Mouse (Mus musculus) right cerebral cortex, adult 2 months (tissue): ENCODE data around the gene Ror1.
A peak's percentile ranks its signal among the peaks of the same experiment; 100 is the strongest.

Experiments
- DNase-seq, 2 experiments: peaks; one replicate each; pipeline ENCODE4 v3.0.0; 2021 to 2022; ENCODE audit warnings: low spot score in 2 of 2

Gene Ror1

DNA sequence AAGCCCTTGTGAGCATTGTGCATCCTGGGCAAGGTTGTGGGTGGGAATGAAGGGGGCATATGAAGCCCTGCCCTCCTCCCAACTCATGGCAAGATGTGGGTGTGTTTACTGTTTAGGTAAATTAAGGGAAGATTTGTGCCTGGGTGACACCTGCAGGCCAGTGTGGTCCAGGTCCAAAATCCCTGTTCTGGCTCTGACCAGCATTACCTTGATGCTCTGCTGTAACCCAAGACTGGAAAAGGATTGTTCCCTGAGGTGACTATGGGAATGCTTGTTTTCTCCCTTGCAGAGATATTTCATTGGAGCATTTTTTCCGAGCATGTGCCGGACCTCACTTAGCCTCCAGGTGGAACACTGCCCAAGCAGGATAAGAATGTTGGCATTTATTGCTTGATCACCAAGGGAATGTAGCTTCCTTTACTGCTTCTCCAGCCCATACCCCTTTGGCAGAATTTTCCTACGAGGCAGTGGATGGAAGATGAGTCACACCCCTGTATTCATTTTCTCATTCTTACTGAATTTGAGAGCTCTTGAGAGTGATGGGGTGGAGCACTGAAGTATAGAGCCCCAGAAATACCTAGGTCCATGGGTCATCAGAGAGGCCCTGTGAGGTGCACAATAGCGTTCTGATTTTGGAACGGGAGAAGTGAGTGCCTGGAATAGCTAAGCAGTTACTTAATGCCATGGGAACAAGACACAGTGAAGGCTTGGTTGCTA, 290.8 kb downstream of the Ror1 start:
- DNase-seq, result no peak

DNA sequence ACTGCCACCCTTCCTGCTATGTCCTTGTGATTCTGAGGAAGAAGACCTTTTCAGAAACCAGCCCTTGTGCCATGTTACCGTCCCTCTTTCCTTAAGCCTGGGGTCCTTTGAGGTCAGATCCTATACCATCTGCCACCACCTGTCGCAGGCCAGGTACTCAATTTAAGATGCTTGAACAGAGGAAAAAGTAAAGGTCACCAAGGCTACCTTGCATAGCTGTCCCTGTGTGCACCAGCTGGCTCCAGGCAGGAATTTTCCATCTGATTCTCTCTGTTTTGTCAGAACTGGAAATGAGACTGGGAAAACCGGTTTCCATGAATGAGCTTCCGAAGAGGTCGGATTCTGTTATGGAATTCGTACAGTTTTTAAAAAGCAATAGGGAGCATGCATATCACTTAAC, 294.8 kb downstream of the Ror1 start:
- DNase-seq, result no peak

DNA sequence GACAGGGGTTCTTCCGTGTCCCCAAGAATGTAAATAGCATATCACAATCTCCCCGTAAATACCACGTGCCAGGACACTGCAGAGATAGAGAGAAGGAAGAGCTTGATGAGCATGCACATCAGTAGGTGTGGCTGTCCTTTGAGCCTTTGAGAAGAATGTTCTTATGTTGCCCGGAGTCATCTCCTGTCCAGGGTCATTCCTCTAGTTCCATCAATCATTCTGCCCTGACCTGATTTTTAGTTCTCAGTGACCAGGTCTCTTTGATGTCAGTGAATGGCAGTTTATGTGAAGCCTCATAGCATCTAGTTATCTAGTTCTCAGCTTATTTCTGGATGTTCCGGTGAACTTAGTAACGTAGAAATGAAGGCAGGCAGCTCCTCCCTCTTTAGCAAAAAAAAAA, 295.4 kb downstream of the Ror1 start:
- DNase-seq, result no peak

DNA sequence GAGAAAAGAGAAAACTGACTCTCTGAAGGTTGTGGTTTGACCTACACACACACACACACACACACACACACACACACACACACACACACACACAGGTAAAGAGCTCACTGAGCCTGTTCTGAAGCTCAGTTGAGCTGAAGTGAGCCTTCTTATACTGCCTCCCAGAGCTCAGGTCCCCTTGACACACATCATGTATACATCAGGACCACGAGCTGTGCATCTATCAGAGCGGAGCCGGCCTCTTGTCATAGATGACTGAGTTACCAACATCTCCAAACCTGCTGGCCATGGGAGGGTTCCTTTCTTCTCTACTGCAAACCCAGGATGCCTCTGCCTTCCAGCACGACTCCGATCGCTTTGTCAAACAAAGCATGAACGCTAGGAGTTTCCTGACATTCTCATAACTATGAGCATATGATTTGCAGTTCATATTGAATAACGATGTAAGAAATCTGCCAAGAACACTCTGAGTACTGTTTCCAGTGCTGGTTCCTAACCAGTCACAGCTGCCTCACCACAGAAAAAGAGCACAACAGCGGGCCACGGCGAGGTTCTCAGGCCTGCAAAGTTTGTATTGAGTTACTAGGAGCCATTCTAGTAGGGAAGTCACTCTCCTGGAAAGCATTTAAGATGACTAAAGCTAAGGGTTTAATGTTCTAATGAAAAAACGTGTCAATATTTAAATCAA, 297.9 kb downstream of the Ror1 start:
- DNase-seq, result no peak

DNA sequence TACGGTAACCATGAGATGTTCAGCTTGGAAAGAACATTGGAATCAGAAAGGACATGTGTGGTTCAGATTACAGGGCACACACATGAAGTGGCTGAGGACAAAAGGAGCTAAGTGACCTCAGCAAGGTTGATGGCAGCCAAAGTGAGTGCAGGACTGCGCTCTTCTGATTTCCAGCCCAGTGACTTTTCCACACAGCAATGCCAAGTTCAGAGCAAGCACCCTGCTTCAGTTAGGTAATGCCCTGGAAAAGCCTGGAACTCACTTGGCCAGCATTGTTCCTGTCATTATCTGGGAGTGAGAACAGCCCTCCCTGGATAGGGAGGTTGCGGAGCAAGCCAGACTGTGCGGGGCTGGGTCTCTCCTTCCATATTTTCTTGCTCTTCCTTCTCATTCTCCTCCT, 299.8 kb downstream of the Ror1 start:
- no peak for DNase-seq

DNA sequence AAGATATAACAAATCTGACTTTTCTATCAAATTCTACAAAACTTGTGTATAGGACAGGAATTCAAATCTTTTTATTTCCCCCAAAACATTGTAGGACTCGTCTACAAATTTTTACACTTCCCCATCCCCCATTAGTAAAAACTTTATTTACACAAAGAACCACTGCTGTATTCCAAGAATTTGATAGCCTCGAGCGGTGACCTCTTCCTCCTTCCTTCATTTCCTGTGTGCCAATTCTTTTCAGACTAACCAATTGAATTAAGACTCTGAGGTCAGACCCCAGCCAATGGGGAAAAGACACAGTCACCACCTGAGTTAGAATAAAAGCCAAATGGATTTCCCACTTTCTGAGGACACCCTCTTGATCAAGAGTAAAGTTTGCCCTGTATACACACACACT, 302.5 kb downstream of the Ror1 start:
- no peak for DNase-seq

DNA sequence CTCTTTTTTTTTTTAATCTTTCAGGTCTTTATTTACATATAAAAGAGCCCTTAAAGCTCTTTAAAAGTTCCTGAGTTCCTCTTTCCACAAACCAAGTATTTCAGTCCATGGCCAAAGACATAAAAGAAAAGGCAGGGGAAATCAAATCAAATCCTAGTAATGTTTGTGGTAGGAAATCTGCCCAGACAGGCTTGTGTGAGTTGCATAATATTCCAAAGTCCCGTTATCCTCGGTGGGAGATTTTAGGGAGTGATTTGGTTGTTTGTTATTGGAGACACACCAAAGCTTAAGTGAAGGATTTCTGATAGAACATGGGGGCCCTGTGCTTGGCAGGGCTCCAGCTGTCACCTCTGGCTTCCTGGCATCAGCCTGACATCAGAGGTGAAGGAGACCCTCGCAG, 305.5 kb downstream of the Ror1 start:
- no peak for DNase-seq

DNA sequence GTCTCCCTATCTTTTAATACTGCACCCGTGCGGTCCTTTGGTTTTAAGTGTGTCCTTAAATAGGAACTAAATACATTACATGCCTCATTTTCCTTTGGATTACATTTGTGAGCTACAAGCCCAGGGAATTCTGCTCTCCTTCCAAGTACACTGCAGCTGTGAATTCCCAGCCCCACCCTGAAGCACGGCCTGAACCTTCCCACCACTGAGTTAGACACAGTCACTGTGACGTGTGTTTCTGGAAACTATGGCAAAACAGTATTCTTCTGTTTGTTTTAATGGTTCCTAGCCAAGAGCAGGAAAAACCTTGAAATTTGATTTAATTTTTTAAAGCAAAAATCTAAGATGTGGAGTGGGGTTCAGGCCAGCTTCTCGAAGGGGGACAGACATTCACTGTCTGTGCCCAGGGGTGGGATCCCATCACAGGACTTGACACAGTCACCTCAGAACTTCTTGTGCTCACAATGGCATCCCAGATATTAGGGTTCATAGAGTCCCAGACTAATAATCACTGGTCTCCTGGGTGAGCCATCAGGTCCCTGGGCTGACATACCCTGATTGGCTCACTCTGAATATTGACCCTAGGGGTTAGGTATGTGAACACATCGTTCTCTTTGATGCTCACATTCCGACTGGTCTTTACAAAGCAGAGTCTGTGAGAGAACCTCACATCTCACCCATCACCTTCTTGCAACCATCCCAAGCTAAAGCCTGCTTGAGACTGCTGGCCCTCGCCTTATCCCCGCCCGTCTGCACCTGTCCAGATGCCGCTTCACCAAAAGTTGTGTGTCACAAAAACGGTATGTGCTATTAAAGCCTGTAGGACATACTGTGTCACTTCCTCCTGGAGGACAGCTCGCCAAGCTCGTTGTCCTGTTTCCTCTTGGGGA, 306.2 kb downstream of the Ror1 start:
- no peak for DNase-seq

DNA sequence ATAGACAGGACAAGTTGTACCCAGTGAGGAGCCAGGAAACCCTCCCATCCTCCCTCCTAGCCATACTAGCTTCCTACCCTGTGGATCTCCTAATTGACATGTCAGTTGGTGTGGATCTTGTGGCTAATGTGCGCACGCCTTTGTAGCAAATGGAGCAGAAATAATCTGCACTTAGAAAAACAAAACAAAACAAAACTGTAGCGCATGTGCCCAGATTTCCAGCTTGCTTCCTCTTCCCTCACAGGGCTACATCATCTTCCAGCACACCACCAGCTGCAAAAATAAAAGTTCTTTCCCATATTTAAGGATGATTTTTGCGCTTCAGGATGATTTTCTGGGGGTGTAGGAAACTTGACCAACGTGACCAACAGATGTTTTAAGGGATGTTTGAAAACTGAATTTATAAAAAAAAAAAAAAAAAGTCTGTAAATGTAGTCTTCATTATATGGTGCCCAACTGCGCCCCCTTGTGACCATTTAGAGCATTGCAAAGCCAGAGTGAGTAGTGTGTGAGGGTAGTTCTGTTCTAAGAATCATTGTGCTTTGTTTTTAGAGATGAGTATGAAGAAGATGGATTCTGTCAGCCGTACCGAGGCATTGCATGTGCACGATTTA, 311.8 kb downstream of the Ror1 start:
- DNase-seq, result peak; percentile 82 to 89

DNA sequence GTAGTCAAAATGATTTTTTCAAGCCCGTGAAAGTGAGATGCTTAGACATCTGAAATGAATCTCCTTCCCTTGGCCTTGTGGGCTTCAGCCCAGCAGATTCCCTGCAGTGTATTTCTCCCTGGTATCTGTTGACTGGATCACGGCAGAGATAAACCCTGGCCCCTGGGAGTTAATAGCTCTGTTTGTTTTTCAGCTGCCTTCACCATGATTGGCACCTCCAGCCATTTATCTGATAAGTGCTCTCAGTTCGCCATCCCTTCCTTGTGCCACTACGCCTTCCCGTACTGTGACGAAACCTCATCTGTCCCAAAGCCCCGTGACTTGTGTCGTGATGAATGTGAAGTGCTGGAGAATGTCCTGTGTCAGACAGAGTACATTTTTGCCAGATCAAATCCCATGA, 313.9 kb downstream of the Ror1 start:
- no peak for DNase-seq

DNA sequence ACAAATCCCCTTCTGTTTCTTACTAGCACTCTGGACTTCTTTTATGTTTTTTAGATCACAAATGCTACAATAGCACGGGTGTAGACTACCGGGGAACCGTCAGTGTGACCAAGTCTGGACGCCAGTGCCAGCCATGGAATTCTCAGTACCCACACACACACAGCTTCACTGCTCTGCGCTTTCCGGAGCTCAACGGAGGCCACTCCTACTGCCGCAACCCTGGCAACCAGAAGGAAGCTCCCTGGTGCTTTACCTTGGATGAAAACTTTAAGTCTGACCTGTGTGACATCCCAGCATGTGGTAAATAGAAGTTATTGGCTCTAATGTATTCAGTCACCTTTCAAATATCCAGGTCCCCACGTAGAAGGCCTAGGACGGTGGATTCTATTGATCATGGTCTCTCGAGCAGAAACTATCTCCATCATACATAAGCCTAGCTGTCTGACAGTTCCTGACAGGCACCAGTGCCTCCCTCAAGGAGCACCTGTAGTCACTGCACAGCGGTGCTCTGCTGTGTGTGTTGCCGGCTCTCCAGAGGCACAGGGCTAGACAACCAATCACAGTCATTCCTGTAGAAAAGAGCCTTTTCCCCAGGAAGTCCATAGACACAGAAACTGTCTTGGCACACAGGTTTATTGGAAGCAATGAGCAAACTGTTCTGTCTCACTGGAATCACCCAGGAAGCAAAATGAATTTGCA, 316.4 kb downstream of the Ror1 start:
- no peak for DNase-seq

DNA sequence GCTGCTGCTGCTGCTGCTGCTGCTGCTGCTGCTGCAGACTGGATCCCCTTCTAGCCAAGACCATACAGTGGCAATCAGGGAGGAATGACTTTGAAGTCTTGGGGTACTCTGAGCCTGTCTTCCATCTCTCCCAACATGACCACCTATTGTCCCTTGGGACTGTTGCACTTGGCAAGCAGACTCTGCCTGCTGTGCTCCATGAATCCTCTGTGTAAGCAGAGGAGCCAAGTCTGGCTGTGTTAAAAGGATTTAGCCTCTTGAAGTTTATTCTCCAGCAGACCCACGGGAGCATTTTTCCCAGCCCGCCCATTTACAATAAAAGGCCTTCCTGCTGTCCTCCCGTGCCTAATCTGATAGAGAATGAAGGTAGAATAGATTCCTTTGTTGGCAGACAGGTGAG, 327.2 kb downstream of the Ror1 start:
- no peak for DNase-seq

DNA sequence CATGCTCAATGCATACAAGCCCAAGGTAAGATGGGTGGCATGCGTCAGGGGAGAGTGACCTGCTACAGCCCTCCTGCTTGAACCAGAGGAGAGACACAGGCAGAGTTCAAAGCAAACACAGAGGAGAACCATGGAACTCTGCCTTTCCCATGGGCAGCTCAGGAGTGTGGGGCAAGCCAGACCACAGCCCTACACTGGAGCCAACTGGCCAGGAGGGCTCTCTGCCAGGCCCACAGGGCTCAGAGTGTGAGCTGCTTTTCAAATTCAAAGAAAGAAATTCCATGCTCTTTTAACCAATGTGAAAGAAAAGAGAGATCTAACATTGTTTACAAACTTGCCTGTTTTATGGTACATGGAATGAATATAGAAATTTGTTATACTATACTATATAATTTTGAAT, 330.5 kb downstream of the Ror1 start:
- no peak for DNase-seq

DNA sequence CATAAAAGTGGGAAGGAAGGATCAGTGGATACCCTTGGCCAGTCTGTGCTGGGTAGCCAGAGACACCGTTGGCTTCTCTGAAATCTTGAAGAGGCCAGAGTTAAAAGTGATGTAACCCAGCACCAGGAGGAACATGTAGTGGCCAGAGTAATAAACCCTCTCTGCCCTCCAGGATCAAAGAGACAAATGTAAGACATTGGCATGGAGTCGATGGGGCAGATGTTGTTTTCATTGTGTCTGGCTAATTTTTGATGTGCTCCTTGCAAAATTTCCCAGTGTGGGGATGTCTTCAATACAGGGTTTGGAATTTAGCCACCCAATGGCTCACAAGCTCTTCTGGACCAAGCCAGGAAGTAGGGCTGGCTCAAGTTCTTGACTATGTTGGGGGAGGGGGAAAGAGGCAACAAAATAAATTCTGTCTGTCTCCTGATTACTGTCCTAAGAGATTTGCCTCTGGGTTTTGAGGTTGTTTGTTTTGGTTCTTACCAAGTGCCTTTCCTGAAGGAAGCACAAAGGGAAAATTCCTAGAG, 333.8 kb downstream of the Ror1 start:
- DNase-seq, result no peak

DNA sequence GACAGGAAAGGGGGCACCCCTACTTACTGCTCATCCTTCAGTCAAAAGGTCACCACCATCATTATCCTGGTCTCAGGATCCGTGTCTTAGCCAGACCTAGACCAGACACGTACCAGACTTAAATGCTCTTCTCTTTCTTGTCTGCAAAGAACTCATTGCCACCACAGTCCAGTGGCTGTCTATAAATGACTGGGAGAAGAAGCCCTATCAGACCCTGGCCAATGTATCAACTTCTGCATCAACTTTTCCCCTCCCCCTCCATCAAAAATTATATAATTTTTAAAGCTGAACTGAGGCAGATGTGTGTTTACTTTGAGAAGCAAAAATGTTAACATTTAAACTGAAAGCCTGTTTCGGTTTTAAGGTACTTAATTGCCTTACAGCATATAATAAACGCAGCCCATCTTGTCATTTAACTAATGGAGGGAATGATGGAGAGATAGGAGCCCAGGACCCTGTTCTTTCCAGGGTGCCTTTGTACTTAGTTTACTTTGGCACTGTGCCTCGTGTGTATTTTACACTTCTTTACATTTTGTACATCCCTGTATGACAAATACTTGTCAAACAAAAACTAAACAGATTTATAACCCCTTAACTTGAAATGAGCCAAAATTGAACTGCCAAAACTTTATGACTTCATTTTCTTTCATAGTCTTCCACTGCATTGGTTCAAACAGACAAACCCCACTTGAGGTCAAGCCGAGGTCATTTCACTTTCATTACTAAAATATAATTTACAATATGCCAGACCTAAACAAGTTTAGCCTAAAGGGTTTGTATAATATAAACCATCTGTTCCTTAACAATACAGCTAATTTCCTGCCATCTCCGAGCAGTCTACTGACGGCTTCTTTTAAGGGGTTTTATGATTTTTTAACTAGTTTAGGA, 339.9 kb downstream of the Ror1 start:
- no peak for DNase-seq

DNA sequence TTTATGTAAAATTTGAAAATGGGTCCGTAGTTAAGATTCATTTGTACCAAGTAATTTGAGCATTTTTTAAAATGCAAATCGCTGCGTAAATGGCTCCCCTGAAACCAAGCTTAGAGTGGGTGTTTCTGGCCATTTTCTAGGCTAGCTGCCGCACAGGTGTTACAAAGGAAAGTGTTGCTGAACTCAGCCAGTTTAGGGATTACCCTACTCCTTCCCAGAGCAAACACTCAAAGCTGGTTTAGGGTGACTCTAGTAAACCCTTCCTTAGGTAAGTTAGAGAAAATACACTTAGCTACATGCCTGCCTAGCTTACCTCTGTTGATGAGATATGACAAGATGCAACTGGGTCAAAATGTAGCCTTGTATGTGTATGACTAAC, 340.6 kb downstream of the Ror1 start:
- no peak for DNase-seq

DNA sequence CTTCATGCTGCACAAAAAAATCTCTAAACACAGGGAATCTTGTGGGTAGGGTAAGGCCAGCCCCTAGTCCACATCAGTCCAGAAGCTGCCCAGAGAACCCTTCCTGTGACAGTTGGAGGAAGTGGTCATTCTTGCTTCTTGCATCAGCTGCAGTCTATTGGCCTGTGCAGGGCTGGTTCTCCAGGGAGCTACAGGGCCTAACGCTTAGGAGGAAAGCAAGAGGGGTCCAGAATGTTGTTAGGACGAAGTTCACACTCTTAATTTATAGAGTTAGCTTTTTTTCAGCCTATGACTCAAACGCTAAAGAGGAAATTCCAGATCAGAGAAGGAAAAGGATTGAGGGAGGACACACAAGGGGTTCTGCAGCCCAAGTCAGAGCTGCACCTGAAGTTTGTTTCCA, 351.3 kb downstream of the Ror1 start:
- DNase-seq, result no peak

DNA sequence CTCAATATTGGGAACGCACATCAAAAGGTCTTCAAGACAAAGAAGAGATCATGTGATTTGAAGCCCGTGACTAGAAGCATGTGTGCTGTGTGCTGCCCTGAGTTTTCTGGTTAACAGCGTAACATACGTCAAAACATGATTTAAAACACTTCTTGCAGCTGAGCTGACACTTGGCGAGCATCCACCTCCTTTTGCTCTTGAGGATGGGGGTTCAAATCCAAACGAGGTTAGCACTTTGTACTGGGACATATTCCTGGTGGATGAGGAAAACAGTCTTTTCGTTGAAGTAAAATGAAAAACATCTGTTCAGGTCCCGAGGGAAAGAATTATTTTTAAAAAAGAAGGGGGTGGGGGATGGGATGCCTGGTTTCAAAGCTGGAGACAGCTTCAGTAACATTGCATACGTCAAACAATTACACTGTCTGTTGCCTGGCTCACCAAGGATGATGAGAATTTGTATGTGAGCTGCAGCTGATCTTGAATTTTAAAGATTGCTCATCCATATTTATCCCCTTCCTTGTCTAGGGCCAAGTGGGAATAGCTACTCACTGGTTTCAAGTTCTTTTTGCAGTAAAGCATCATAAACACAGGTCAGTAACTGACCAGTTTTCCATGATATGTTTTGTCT, 367.0 kb downstream of the Ror1 start:
- DNase-seq, result no peak

DNA sequence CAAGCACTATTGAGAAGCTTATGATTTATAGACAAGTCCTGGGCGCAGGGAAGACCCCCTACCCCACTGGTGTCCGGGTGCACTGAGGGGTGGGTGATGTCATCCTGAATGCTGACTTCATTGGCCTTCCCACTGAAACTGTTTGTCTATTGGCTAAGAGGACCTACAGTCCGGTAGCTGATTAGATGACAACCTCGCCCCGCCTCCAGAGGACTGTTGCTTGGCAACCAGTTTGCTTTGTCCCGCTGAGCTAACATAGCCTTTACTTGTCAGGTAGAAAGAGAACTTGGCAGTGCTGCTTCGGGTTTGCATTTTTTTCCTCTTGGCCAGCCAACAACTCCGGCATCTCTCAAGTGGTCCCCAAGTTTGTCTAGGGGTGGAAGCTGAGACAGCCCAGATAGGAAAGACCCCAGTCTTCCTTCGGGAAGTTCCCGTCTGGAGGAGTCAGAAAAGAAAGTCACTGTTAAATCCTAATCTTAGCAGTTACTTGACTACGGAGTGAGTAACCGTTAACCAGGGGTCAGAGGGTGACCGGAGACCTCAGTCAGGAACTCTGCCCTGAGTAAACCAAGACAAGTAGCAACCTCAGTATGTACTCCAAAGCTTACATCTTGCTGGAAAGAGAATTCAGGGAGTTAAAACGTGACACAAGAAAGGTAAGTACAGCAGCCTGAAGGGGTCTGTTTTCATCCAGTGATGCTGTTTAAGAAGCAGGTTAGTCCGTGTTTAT, 383.2 kb downstream of the Ror1 start, which contains the start of gene Ube2u:
Ube2u (plus strand) TSS at position 258 of the 730 bp plus-strand sequence.
- DNase-seq, result peak; percentile 15 to 42
